ENCODE assay signal across 26 mouse cellular contexts in the genomic region with DNA sequence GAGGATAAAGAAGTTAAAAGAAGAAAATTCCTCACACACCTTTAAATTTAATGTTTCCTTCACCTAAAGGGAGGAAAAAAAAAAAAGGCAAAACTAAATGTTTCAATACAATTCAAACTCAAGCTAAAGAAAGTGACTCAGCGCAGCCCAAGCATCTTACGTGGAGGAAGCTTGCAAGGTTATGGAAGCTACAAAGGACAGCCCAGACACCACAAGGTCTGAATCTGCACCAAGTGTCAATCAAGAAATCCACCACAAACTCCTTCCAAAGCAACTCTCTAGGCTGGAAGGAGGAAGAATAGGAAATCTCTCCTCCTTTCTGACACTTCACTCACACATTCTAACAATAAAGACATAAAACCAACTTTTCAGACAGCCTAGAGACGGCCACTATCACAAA.
DNase-seq lines count a peak whose midpoint lies in the region; ATAC-seq lines count a peak whose summit lies in the region.
"Had no signal": no experiment of that assay in that cellular context is flagged by ENCODE, and none has a peak within 500 bp of the region (broad histone marks: within the 10 kb centered on the region; RNA-seq: fewer than 3 reads in every experiment).

No protein-coding gene starts in this region.

- no peak for ATAC-seq in heart, embryonic 13.5 days (ENCODE audit: extremely low read depth, insufficient number of reproducible peaks, low FRiP score, low TSS enrichment)
- ATAC-seq in heart, embryonic 12.5 days (ENCODE audit: insufficient number of reproducible peaks, low FRiP score) = no peak
- no peak for ATAC-seq in neural tube, embryonic 15.5 days (ENCODE audit: low FRiP score)
- no peak for ATAC-seq in forebrain, embryonic 13.5 days
- ATAC-seq: liver, embryonic 12.5 days; midbrain, embryonic 16.5 days had no signal

- no peaks in the 10 kb centered on the region for H3K27me3 ChIP-seq in heart, embryonic 13.5 days (replicated peaks)
- no peaks in the 10 kb centered on the region for H3K27me3 ChIP-seq in heart, embryonic 12.5 days (replicated peaks)
- no peaks in the 10 kb centered on the region for H3K27me3 ChIP-seq in neural tube, embryonic 15.5 days (replicated peaks)
- no peaks in the 10 kb centered on the region for H3K27me3 ChIP-seq in megakaryocyte, embryonic 14.5 days (replicated peaks)
- H3K27me3 ChIP-seq in forebrain, embryonic 13.5 days = no peaks in the 10 kb centered on the region
- H3K27me3 ChIP-seq: CH12.LX; hindbrain, embryonic 12.5 days; limb, embryonic 12.5 days; liver, embryonic 12.5 days; stomach, embryonic 15.5 days had no signal

- peak overlapping the region; percentile 0; the same call in 1 of the 2 replicates for H3K27ac ChIP-seq in heart, embryonic 13.5 days (replicated peaks)
- H3K27ac ChIP-seq in heart, embryonic 12.5 days (ENCODE audit: poor library complexity, severe bottlenecking) = no peak overlapping the region
- 0 out of 2 replicates have a peak overlapping the region, but pooled peaks have one; percentile 11 for H3K27ac ChIP-seq in neural tube, embryonic 15.5 days (replicated peaks)
- no peak overlapping the region for H3K27ac ChIP-seq in forebrain, embryonic 13.5 days
- H3K27ac ChIP-seq: heart, embryonic 10.5 days; hindbrain, embryonic 12.5 days; layer of hippocampus, adult 2 months; liver, embryonic 12.5 days; midbrain, embryonic 10.5 days; stomach, embryonic 15.5 days had no signal

- H3K4me2 ChIP-seq in heart, embryonic 13.5 days = no peak overlapping the region
- no peak overlapping the region for H3K4me2 ChIP-seq in heart, embryonic 12.5 days
- no peak overlapping the region for H3K4me2 ChIP-seq in neural tube, embryonic 15.5 days
- H3K4me2 ChIP-seq in forebrain, embryonic 13.5 days = no peak overlapping the region
- H3K4me2 ChIP-seq: hindbrain, embryonic 12.5 days; limb, embryonic 12.5 days; liver, embryonic 12.5 days; stomach, embryonic 15.5 days had no signal

- intact Hi-C loops in left cerebral cortex, postnatal 14 days (cut with DNase I) = no loop called here

- WGBS in heart, embryonic 13.5 days = 89% methylated on average over 3 of the region's 3 CpGs
- 83% methylated on average over 3 of the region's 3 CpGs for WGBS in heart, embryonic 12.5 days
- WGBS in neural tube, embryonic 15.5 days = 85% methylated on average over 3 of the region's 3 CpGs
- 97% methylated on average over 3 of the region's 3 CpGs for WGBS in forebrain, embryonic 13.5 days

- no peak overlapping the region for H3K9ac ChIP-seq in heart, embryonic 13.5 days
- no peak overlapping the region for H3K9ac ChIP-seq in heart, embryonic 12.5 days
- H3K9ac ChIP-seq in neural tube, embryonic 15.5 days (replicated peaks) = no peak overlapping the region
- H3K9ac ChIP-seq in forebrain, embryonic 13.5 days = no peak overlapping the region
- H3K9ac ChIP-seq: hindbrain, embryonic 12.5 days; limb, embryonic 12.5 days; liver, embryonic 12.5 days; stomach, embryonic 15.5 days had no signal

- H3K4me1 ChIP-seq in heart, embryonic 13.5 days = peaks cover 40% of the 10 kb centered on the region
- H3K4me1 ChIP-seq in heart, embryonic 12.5 days (replicated peaks) = peaks cover 30% of the 10 kb centered on the region
- peaks cover 23% of the 10 kb centered on the region for H3K4me1 ChIP-seq in neural tube, embryonic 15.5 days
- H3K4me1 ChIP-seq in megakaryocyte, embryonic 14.5 days = peaks cover 96% of the 10 kb centered on the region
- 0 out of 2 replicates have a peak, but pooled peaks cover 4% of the 10 kb centered on the region for H3K4me1 ChIP-seq in forebrain, embryonic 13.5 days
- H3K4me1 ChIP-seq: midbrain, embryonic 10.5 days had no signal

- H3K36me3 ChIP-seq in heart, embryonic 13.5 days = peaks cover 3% of the 10 kb centered on the region; the same call in 1 of the 2 replicates
- H3K36me3 ChIP-seq in heart, embryonic 12.5 days = peaks cover 2% of the 10 kb centered on the region; the same call in 1 of the 2 replicates
- no peaks in the 10 kb centered on the region for H3K36me3 ChIP-seq in neural tube, embryonic 15.5 days
- H3K36me3 ChIP-seq in megakaryocyte, embryonic 14.5 days (replicated peaks; ENCODE audit: low read length) = peaks cover 17% of the 10 kb centered on the region
- H3K36me3 ChIP-seq in forebrain, embryonic 13.5 days (ENCODE audit: poor library complexity, severe bottlenecking) = no peaks in the 10 kb centered on the region
- H3K36me3 ChIP-seq: hindbrain, embryonic 12.5 days; stomach, embryonic 15.5 days had no signal

- no peaks in the 10 kb centered on the region for H3K9me3 ChIP-seq in heart, embryonic 13.5 days
- H3K9me3 ChIP-seq in heart, embryonic 12.5 days (replicated peaks) = no peaks in the 10 kb centered on the region
- no peaks in the 10 kb centered on the region for H3K9me3 ChIP-seq in neural tube, embryonic 15.5 days (replicated peaks)
- no peaks in the 10 kb centered on the region for H3K9me3 ChIP-seq in megakaryocyte, embryonic 14.5 days
- no peaks in the 10 kb centered on the region for H3K9me3 ChIP-seq in forebrain, embryonic 13.5 days (replicated peaks)
- H3K9me3 ChIP-seq: G1E; heart, embryonic 10.5 days; hindbrain, embryonic 12.5 days; limb, embryonic 12.5 days; liver, embryonic 12.5 days; midbrain, embryonic 10.5 days; stomach, embryonic 15.5 days had no signal

- no peak overlapping the region for H3K4me3 ChIP-seq in heart, embryonic 13.5 days
- H3K4me3 ChIP-seq in heart, embryonic 12.5 days = no peak overlapping the region
- H3K4me3 ChIP-seq in neural tube, embryonic 15.5 days (replicated peaks) = no peak overlapping the region
- peak overlapping the region; percentile 73 for H3K4me3 ChIP-seq in megakaryocyte, embryonic 14.5 days (replicated peaks)
- H3K4me3 ChIP-seq in forebrain, embryonic 13.5 days = no peak overlapping the region
- H3K4me3 ChIP-seq: heart, embryonic 10.5 days; hindbrain, embryonic 12.5 days; layer of hippocampus, adult 2 months; limb, embryonic 12.5 days; liver, embryonic 12.5 days; midbrain, embryonic 10.5 days; myocyte; stomach, embryonic 15.5 days had no signal

- no peak for DNase-seq in neural tube, embryonic 10.5 days (ENCODE audit: extremely low spot score, low spot score)
- no peak for DNase-seq in left cerebral cortex, postnatal 14 days (ENCODE audit: low spot score in 2 of 2)
- DNase-seq: adrenal gland, adult 2 months; B cell, adult 2 months; cerebellum, adult 18-20 months; kidney, adult 9 months; kidney, postnatal 25 days; right cerebral cortex, adult 18-20 months; right cerebral cortex, postnatal 4 days; thymus, adult 2 months had no signal

Comparison
In these comparisons a context has a peak if more than half of its experiments do, and no peak if none do; other contexts are left out.
1. H3K27ac ChIP-seq: peak in heart, embryonic 13.5 days (single experiment) and neural tube, embryonic 15.5 days (single experiment); none in heart, embryonic 12.5 days (single experiment) and forebrain, embryonic 13.5 days (single experiment).